Mouse (Mus musculus) stomach, postnatal 0 days (tissue): ENCODE measurements around the gene Ifi211.
"Not testable (repeated sequence)": the region's sequence is repeated elsewhere in the genome, so short reads cannot be mapped to it uniquely, and the experiment has no call there.

Experiments used
- CTCF ChIP-seq: IDR thresholded peaks from 2 replicates; pipeline ENCODE4 v1.5.1; 2016; ENCODE audit warnings: antibody characterized with exemption, low read depth, mild to moderate bottlenecking, moderate library complexity
- EP300 ChIP-seq: optimal IDR thresholded peaks from 2 replicates; pipeline ENCODE3; 2016; ENCODE audit warnings: antibody characterized with exemption

DNA sequence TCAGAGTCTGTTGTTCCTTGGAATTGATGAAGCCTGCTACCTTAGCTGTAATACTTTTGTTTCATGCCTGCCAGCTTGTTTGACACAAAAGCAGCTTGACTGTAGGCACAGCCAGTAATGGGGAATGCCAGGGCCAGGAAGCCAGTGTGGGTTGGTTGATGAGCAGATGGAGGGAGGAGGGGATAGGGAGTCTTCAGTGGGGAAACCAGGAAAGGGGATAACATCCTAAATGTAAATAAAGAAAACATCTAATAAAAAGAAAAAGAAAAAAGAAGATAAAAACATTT lies 29.9 kb upstream of the Ifi211 start:
- TF ChIP-seq CTCF, EP300: not testable (repeated sequence)
